Mouse (Mus musculus): Measurements from ENCODE around the gene Hmga1. TPM values are rescaled to one million over a fixed set of nuclear protein-coding genes. Genes with fewer than 3 reads are reported as not detected.

Hmga1 gene
- 66.0 and 78.8 TPM in 2 replicates for polyA plus RNA-seq (2012; rRNA removed)

- DNase-seq (ENCODE audit: extremely low spot score in 1 of 2, low spot score in 1 of 2), result peak in 1 of 2 experiments; percentile 79
Measured at GRCm38 (mm10) chr17:27556315-27557011, at the start of gene Hmga1. Hmga1 (plus strand) TSS chr17:27556497.

GRCm38 (mm10) chr17:27506871-27507590, 49.3 kb upstream of the Hmga1 start:
- no peak for DNase-seq (ENCODE audit: extremely low spot score in 1 of 2, low spot score in 1 of 2)

- no peak for DNase-seq (ENCODE audit: extremely low spot score in 1 of 2, low spot score in 1 of 2)
Measured at GRCm38 (mm10) chr17:27507591-27507945, 48.7 kb upstream of the Hmga1 start.

GRCm38 (mm10) chr17:27508002-27508401, 48.3 kb upstream of the Hmga1 start:
- no peak for DNase-seq (ENCODE audit: extremely low spot score in 1 of 2, low spot score in 1 of 2)

- no peak for DNase-seq (ENCODE audit: extremely low spot score in 1 of 2, low spot score in 1 of 2)
Measured at GRCm38 (mm10) chr17:27508513-27508912, 47.8 kb upstream of the Hmga1 start.

GRCm38 (mm10) chr17:27509056-27509455, 47.2 kb upstream of the Hmga1 start:
- DNase-seq (ENCODE audit: extremely low spot score in 1 of 2, low spot score in 1 of 2), result no peak

- DNase-seq (ENCODE audit: extremely low spot score in 1 of 2, low spot score in 1 of 2), result no peak
Measured at GRCm38 (mm10) chr17:27510258-27511124, 45.8 kb upstream of the Hmga1 start.

GRCm38 (mm10) chr17:27511125-27511735, 45.1 kb upstream of the Hmga1 start:
- DNase-seq (ENCODE audit: extremely low spot score in 1 of 2, low spot score in 1 of 2), result no peak

GRCm38 (mm10) chr17:27511865-27512618, 44.3 kb upstream of the Hmga1 start:
- peak in 1 of 2 experiments; percentile 52 for DNase-seq (ENCODE audit: extremely low spot score in 1 of 2, low spot score in 1 of 2)

GRCm38 (mm10) chr17:27512619-27513161, 43.6 kb upstream of the Hmga1 start:
- DNase-seq (ENCODE audit: extremely low spot score in 1 of 2, low spot score in 1 of 2), result peak in 1 of 2 experiments; percentile 25

GRCm38 (mm10) chr17:27513279-27513915, 42.9 kb upstream of the Hmga1 start:
- DNase-seq (ENCODE audit: extremely low spot score in 1 of 2, low spot score in 1 of 2), result peak in 1 of 2 experiments; percentile 30

GRCm38 (mm10) chr17:27513916-27514762, 42.2 kb upstream of the Hmga1 start:
- peak in 1 of 2 experiments; percentile 33 for DNase-seq (ENCODE audit: extremely low spot score in 1 of 2, low spot score in 1 of 2)

GRCm38 (mm10) chr17:27518296-27518695, 38.0 kb upstream of the Hmga1 start:
- DNase-seq (ENCODE audit: extremely low spot score in 1 of 2, low spot score in 1 of 2), result no peak

- no peak for DNase-seq (ENCODE audit: extremely low spot score in 1 of 2, low spot score in 1 of 2)
Measured at GRCm38 (mm10) chr17:27518700-27519595, 37.3 kb upstream of the Hmga1 start.

GRCm38 (mm10) chr17:27520557-27520956, 35.7 kb upstream of the Hmga1 start:
- DNase-seq (ENCODE audit: extremely low spot score in 1 of 2, low spot score in 1 of 2), result peak in 1 of 2 experiments; percentile 68

GRCm38 (mm10) chr17:27521303-27521702, 35.0 kb upstream of the Hmga1 start, which contains the start of gene Grm4:
Grm4 (minus strand) TSS chr17:27521403.
- no peak for DNase-seq (ENCODE audit: extremely low spot score in 1 of 2, low spot score in 1 of 2)

- DNase-seq (ENCODE audit: extremely low spot score in 1 of 2, low spot score in 1 of 2), result no peak
Measured at GRCm38 (mm10) chr17:27523121-27523520, 33.2 kb upstream of the Hmga1 start.
